Mouse (Mus musculus) forebrain, embryonic 12.5 days (tissue): ENCODE data around the gene 2510009E07Rik. TPM values are rescaled to one million over a fixed set of nuclear protein-coding genes. Genes with fewer than 3 reads are reported as not detected.
A peak's percentile ranks its signal among the peaks of the same experiment; 100 is the strongest.
"Not testable (repeated sequence)": the region's sequence is repeated elsewhere in the genome, so short reads cannot be mapped to it uniquely, and the experiment has no call there.

ENCODE experiments used
- ATAC-seq: fragments of 200-750 bp; cut with Nextera tagmentation; 2 replicates; pipeline ENCODE4 v1.8.0; 2017; ENCODE audit warnings: moderate TSS enrichment; ENCODE audit not compliant: low FRiP score
- H3K27ac ChIP-seq: fragments of 300-500 bp; sonication (generic); 2 replicates; pipeline ENCODE4 v1.5.1; 2016; ENCODE audit warnings: mild to moderate bottlenecking
- H3K27me3 ChIP-seq: fragments of 300-500 bp; sonication (generic); 2 replicates; pipeline ENCODE4 v1.6.1; 2016; ENCODE audit warnings: mild to moderate bottlenecking
- H3K36me3 ChIP-seq: fragments of 300-500 bp; sonication (generic); replicated peaks from 2 replicates; pipeline ENCODE4 v1.6.1; 2016; ENCODE audit warnings: mild to moderate bottlenecking
- H3K4me1 ChIP-seq: fragments of 300-500 bp; sonication (generic); 2 replicates; pipeline ENCODE4 v1.6.1; 2016
- H3K4me2 ChIP-seq: fragments of 300-500 bp; sonication (generic); 2 replicates; pipeline ENCODE4 v1.6.1; 2016; ENCODE audit warnings: mild to moderate bottlenecking, moderate library complexity
- H3K4me3 ChIP-seq: fragments of 300-500 bp; sonication (generic); replicated peaks from 2 replicates; pipeline ENCODE4 v1.5.1; 2016; ENCODE audit warnings: mild to moderate bottlenecking
- H3K9ac ChIP-seq: fragments of 300-500 bp; sonication (generic); 2 replicates; pipeline ENCODE4 v1.6.1; 2016; ENCODE audit warnings: mild to moderate bottlenecking
- H3K9me3 ChIP-seq: fragments of 300-500 bp; sonication (generic); 2 replicates; pipeline ENCODE4 v1.6.1; 2016
- WGBS: fragments of 180-500 bp; shearing (Covaris S2); methylation state at CpG from one replicate; pipeline ENCODE4 v1.1.7; 2016; 5-methylcytosine and 5-hydroxymethylcytosine counted together
- polyA plus RNA-seq: library from polyadenylated mRNA; unstranded; fragments of >200 nt; fragmentation: Nextera tagmentation; extraction: Ambion mirVana; gene quantifications from 2 replicates; pipeline ENCODE4 v1.2.1, GENCODE M21; 2016

The 2510009E07Rik gene
- polyA plus RNA-seq, 1 experiment from 2014 or later, result 54.1 TPM

GRCm38 (mm10) chr16:21704691-21705090 is 10.2 kb upstream of the 2510009E07Rik start:
- H3K9me3 ChIP-seq, result peaks cover 5% of the 10 kb centered on the region; the same call in 1 of the 2 replicates
- no peak overlapping the region for H3K4me3 ChIP-seq
- no peak overlapping the region for H3K9ac ChIP-seq
- no peak overlapping the region for H3K4me2 ChIP-seq
- 63% methylated on average over 5 of the region's 5 CpGs for WGBS
- H3K4me1 ChIP-seq, result peaks cover 12% of the 10 kb centered on the region; the same call in 1 of the 2 replicates
- H3K36me3 ChIP-seq, result no peaks in the 10 kb centered on the region
- no peak for ATAC-seq
- H3K27me3 ChIP-seq, result 0 out of 2 replicates have a peak, but pooled peaks cover 3% of the 10 kb centered on the region
- H3K27ac ChIP-seq, result no peak overlapping the region

- peak overlapping the region; percentile 16; the same call in 1 of the 2 replicates for H3K4me3 ChIP-seq
- peaks cover 12% of the 10 kb centered on the region; the same call in 1 of the 2 replicates for H3K4me1 ChIP-seq
- peak; percentile 89 for ATAC-seq
- 5% methylated on average over 3 of the region's 3 CpGs for WGBS
- no peaks in the 10 kb centered on the region for H3K27me3 ChIP-seq
- H3K4me2 ChIP-seq, result peak overlapping the region; percentile 33
- H3K36me3 ChIP-seq, result no peaks in the 10 kb centered on the region
- H3K9me3 ChIP-seq, result peaks cover 5% of the 10 kb centered on the region; the same call in 1 of the 2 replicates
- H3K27ac ChIP-seq, result peak overlapping the region; percentile 65; the same call in 1 of the 2 replicates
- H3K9ac ChIP-seq, result no peak overlapping the region
These were observed 7.8 kb upstream of the 2510009E07Rik start for GRCm38 (mm10) chr16:21702314-21702690.

DNA sequence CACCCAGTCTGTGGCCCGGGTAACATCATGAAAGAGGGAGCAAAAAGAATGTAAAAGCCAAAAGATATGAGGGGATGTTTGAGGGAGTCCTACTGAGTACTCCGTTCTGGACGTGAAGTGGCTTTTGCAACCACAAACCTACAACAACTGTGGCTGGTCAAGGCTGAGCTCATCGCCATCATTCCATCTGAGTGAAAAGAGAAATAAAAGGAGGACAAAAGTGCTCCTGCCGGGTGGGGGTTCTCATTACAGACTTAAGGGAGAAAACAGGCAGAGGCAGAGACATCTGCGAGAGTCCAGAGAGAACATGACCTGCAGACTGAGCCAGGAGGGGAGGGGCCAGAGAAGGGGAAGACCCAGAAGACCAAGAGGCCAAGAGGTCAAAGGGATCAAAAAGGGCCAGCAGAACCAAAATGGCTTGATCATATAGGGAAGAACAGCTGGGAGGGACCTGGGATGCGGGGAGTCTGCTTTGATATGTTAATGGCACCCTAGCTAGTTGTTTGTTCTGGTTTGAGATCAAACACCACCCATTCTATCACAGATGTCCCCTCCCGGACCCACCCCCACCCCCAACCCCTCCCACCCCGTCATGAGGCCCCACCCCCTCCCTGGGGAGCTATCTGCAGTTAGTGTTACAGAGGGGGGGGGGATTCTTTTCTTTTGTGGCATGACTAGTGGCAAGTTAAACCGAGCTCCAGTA is 7.3 kb upstream of the 2510009E07Rik start:
- H3K4me3 ChIP-seq, result 0 out of 2 replicates have a peak overlapping the region, but pooled peaks have one; percentile 16
- H3K36me3 ChIP-seq, result no peaks in the 10 kb centered on the region
- peak overlapping the region; percentile 65; the same call in 1 of the 2 replicates for H3K27ac ChIP-seq
- H3K4me2 ChIP-seq, result peak overlapping the region; percentile 33
- no peak overlapping the region for H3K9ac ChIP-seq
- 18% methylated on average over 10 of the region's 10 CpGs for WGBS
- no peaks in the 10 kb centered on the region for H3K27me3 ChIP-seq
- H3K4me1 ChIP-seq, result peaks cover 12% of the 10 kb centered on the region; the same call in 1 of the 2 replicates
- ATAC-seq, result peak; percentile 70
- peaks cover 5% of the 10 kb centered on the region; the same call in 1 of the 2 replicates for H3K9me3 ChIP-seq

- Histone ChIP-seq H3K9ac (no peak overlapping the region), H3K27ac (no peak overlapping the region), H3K4me3 (no peak overlapping the region), H3K27me3 (0 out of 2 replicates have a peak, but pooled peaks cover 2% of the 10 kb centered on the region), H3K9me3 (peaks cover 5% of the 10 kb centered on the region; the same call in 1 of the 2 replicates), H3K4me2 (no peak overlapping the region), H3K36me3 (no peaks in the 10 kb centered on the region), H3K4me1 (peaks cover 19% of the 10 kb centered on the region)
- 82% methylated on average over 3 of the region's 3 CpGs for WGBS
- ATAC-seq, result no peak
These were observed 3.7 kb upstream of the 2510009E07Rik start for GRCm38 (mm10) chr16:21698136-21698535.

DNA sequence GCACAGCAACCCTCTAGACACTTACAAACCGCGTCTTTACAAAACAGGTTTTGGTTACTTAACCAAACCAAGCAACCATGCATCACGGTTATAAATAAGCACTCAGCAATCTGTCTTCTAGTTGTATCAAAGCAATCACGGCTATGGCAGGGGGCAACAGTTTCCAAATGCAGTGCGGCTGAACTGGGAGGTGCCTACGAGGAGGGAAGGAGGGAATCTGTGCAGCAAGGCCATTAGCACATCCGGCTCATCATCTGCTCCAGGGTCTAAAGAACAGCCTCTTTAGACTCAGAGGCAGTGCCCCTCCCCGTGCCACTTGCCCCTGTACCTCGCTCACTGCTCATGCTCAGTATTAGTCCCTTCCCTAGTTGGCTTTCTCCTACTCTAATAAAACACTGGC is 2.5 kb upstream of the 2510009E07Rik start:
- no peak overlapping the region for H3K4me3 ChIP-seq
- no peaks in the 10 kb centered on the region for H3K36me3 ChIP-seq
- 71% methylated on average over 9 of the region's 9 CpGs for WGBS
- no peak overlapping the region for H3K9ac ChIP-seq
- H3K27me3 ChIP-seq, result 0 out of 2 replicates have a peak, but pooled peaks cover 2% of the 10 kb centered on the region
- H3K4me2 ChIP-seq, result no peak overlapping the region
- no peak overlapping the region for H3K27ac ChIP-seq
- H3K9me3 ChIP-seq, result peaks cover 5% of the 10 kb centered on the region; the same call in 1 of the 2 replicates
- H3K4me1 ChIP-seq, result peaks cover 25% of the 10 kb centered on the region
- no peak for ATAC-seq

GRCm38 (mm10) chr16:21695242-21695578 is 745 bp upstream of the 2510009E07Rik start:
- H3K27ac ChIP-seq, result peak overlapping the region; percentile 95
- peak overlapping the region; percentile 92 for H3K4me3 ChIP-seq
- H3K4me1 ChIP-seq, result peaks cover 35% of the 10 kb centered on the region
- H3K4me2 ChIP-seq, result peak overlapping the region; percentile 78
- under 1% methylated on average over 12 of the region's 12 CpGs for WGBS
- peak overlapping the region; percentile 95 for H3K9ac ChIP-seq
- H3K9me3 ChIP-seq, result 0 out of 2 replicates have a peak, but pooled peaks cover 1% of the 10 kb centered on the region
- 0 out of 2 replicates have a peak, but pooled peaks cover 2% of the 10 kb centered on the region for H3K27me3 ChIP-seq
- no peaks in the 10 kb centered on the region for H3K36me3 ChIP-seq
- ATAC-seq, result peak; percentile 62

DNA sequence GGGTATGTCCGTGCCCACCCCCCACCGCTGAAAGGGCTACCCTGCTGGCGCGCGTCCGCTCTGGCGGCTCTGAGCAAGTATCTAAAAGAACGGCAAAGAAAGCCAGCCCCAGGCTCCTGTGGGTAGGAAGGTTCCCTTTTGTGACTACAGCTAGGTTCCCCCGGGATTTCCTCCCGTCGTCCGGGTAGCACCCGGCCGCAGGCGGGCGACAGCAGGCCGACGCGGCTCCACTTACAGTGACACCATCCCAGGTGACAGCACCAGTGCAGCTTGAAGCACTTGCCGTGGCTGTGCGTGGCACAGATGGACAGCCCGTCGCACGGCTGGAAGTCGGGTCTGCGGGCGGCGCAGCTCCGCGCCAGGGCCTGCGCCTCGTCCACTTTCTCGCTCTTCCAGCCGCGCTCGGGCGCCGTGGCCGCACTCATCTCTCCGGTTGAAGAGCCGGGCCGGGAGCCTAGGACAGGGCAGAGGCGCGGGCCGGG is 443 bp downstream of the 2510009E07Rik start:
- Histone ChIP-seq H3K9ac (peak overlapping the region; percentile 95), H3K27me3 (0 out of 2 replicates have a peak, but pooled peaks cover 2% of the 10 kb centered on the region), H3K27ac (peak overlapping the region; percentile 95), H3K4me2 (peak overlapping the region; percentile 78), H3K9me3 (no peaks in the 10 kb centered on the region), H3K4me3 (peak overlapping the region; percentile 92), H3K36me3 (no peaks in the 10 kb centered on the region), H3K4me1 (peaks cover 36% of the 10 kb centered on the region)
- under 1% methylated on average over 45 of the region's 45 CpGs for WGBS
- ATAC-seq, result peak; percentile 81

- H3K4me2 ChIP-seq, result no peak overlapping the region
- no peaks in the 10 kb centered on the region for H3K9me3 ChIP-seq
- H3K4me1 ChIP-seq, result peaks cover 31% of the 10 kb centered on the region
- H3K36me3 ChIP-seq, result peaks cover 10% of the 10 kb centered on the region; the same call in 1 of the 2 replicates
- WGBS, result 31% methylated on average over 5 of the region's 5 CpGs
- ATAC-seq, result no peak
- no peak overlapping the region for H3K9ac ChIP-seq
- no peaks in the 10 kb centered on the region for H3K27me3 ChIP-seq
- no peak overlapping the region for H3K4me3 ChIP-seq
- H3K27ac ChIP-seq, result no peak overlapping the region
These were observed 4.2 kb downstream of the 2510009E07Rik start for GRCm38 (mm10) chr16:21690216-21690755.

DNA sequence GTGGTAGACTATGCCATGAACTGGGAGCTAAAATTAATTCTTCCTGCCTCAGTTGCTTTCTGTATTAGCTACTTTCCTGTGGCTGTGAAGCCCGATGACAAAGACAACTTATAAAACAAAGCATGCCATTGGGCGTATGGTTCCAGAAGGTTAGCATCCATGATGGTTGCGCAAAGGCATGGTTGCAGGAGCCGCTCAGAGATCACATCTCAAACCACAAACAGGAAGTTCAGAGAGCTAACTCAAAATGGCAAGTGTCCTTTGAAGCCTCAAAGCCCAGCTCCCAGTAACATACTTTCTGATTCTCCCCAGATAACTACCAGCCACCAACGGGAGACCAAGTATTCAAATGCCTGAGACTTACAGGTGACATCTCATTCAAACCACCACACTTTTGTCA is 5.3 kb downstream of the 2510009E07Rik start:
- WGBS, result 90% methylated on average over 5 of the region's 5 CpGs
- peaks cover 10% of the 10 kb centered on the region; the same call in 1 of the 2 replicates for H3K36me3 ChIP-seq

GRCm38 (mm10) chr16:21687406-21687805 is 7.1 kb downstream of the 2510009E07Rik start:
- no peak overlapping the region for H3K27ac ChIP-seq
- peaks cover 17% of the 10 kb centered on the region for H3K36me3 ChIP-seq
- WGBS, result 92% methylated on average over 5 of the region's 5 CpGs

More for the DNA sequence above, 5.3 kb downstream of the 2510009E07Rik start:
- Histone ChIP-seq H3K4me2 (no peak overlapping the region), H3K9me3 (no peaks in the 10 kb centered on the region), H3K9ac (no peak overlapping the region), H3K4me3 (no peak overlapping the region), H3K27ac (no peak overlapping the region), H3K27me3 (no peaks in the 10 kb centered on the region), H3K4me1 (peaks cover 28% of the 10 kb centered on the region)
- ATAC-seq, result no peak

GRCm38 (mm10) chr16:21676791-21677190 is 17.7 kb downstream of the 2510009E07Rik start:
- Histone ChIP-seq H3K36me3 (peaks cover 13% of the 10 kb centered on the region; the same call in 1 of the 2 replicates), H3K27me3 (no peaks in the 10 kb centered on the region), H3K4me3 (no peak overlapping the region), H3K4me1 (peaks cover 8% of the 10 kb centered on the region), H3K4me2 (no peak overlapping the region), H3K27ac (no peak overlapping the region), H3K9me3 (no peaks in the 10 kb centered on the region), H3K9ac (no peak overlapping the region)
- 92% methylated on average over 7 of the region's 7 CpGs for WGBS
- no peak for ATAC-seq

More at GRCm38 (mm10) chr16:21687406-21687805, 7.1 kb downstream of the 2510009E07Rik start:
- Histone ChIP-seq H3K4me2 (no peak overlapping the region), H3K9ac (no peak overlapping the region), H3K4me1 (peaks cover 19% of the 10 kb centered on the region), H3K9me3 (no peaks in the 10 kb centered on the region), H3K4me3 (no peak overlapping the region), H3K27me3 (no peaks in the 10 kb centered on the region)
- no peak for ATAC-seq

- H3K9me3 ChIP-seq, H3K9ac ChIP-seq, H3K27ac ChIP-seq, H3K27me3 ChIP-seq, H3K4me2 ChIP-seq, ATAC-seq, H3K4me1 ChIP-seq, H3K4me3 ChIP-seq: not testable (repeated sequence)
- peaks cover 13% of the 10 kb centered on the region; the same call in 1 of the 2 replicates for H3K36me3 ChIP-seq
- WGBS, result 94% methylated on average over 1 of the region's 1 CpGs
These were observed 20.8 kb downstream of the 2510009E07Rik start for GRCm38 (mm10) chr16:21673651-21674050.
